Mouse (Mus musculus): ENCODE data around the gene Pomt1.
A peak's percentile ranks its signal among the peaks of the same experiment; 100 is the strongest.
"Not testable (repeated sequence)": the region's sequence is repeated elsewhere in the genome, so short reads cannot be mapped to it uniquely, and the experiment has no call there.

The Pomt1 gene

GRCm38 (mm10) chr2:32282727-32283126, 46.3 kb downstream of the Pomt1 start:
- no peak for DNase-seq (ENCODE audit: low spot score in 2 of 2)

DNA sequence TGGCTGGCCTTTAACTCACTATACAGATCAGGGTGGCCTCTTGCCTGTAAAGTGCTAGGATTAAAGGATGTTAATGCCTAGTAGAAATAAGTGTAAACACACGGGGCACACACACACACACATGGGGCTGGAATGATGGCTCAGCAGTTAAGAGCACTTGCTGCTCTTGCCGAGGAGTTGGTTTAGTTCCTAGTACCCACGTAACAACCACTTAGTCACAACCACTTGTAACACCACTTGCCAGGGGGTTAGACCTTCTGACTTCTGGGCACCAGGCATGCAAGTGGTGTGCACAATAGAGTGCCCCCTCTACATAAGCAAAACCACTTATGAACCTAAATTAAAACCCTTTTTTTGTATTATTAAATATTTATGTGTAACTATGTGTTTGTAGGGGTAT, 47.6 kb downstream of the Pomt1 start:
- DNase-seq (ENCODE audit: low spot score in 2 of 2) = no peak

- DNase-seq (ENCODE audit: low spot score in 2 of 2) = no peak
Observed at GRCm38 (mm10) chr2:32287334-32287840, 51.0 kb downstream of the Pomt1 start, which contains the start of gene Golga2. Gene Golga2 (plus strand): TSS chr2:32287384.

GRCm38 (mm10) chr2:32287923-32288367, 51.6 kb downstream of the Pomt1 start, which contains the start of gene Swi5:
Gene Swi5 (minus strand): TSS chr2:32288075.
- DNase-seq (ENCODE audit: low spot score in 2 of 2) = peak; percentile 98

DNA sequence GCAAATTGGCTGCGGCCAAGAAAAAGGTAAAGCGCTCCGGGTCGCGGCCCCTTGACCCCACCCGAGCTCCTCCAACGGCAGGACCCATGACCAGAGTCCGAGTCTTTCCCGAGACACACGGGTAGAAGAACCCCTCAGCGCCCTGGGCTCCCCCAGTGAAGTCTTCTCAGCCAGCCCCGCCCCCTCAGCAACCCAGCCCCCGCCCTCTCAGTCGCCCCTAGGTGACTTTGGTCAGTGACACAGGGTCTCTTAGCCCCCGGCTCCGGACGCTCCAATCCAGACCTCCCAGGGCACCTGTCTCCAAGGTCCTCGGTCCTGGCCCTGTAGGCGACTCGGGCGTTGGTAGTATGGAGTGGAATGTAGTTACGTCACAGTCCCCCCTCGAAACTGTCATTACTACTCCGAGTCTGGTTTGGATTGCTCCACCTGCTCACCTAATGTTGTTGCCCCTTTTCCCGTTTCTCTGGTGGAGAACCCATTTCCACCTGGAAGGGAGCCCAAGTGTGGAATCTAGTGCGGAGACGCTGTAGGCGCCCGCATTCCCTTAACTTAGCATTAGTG, 52.1 kb downstream of the Pomt1 start:
- no peak for DNase-seq (ENCODE audit: low spot score in 2 of 2)

DNA sequence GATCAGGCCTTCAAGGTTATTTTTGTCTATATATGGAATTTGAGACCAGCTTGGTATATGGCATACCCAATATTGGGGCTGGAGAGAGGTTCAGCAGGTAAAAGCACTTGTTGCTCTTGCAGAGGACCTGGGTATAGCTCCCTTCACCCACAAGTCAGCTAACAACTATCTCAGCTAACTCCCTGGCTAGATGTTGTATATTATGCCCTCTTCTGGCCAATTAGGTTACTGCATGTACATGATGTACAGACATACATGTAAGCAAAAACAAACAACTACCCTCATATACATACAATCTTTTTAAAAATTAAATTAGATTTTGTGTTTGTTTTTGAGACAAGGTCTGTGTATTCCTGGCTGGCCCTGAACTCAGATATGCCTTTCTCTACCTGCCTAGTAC, 53.2 kb downstream of the Pomt1 start:
- no peak for DNase-seq (ENCODE audit: low spot score in 2 of 2)

DNA sequence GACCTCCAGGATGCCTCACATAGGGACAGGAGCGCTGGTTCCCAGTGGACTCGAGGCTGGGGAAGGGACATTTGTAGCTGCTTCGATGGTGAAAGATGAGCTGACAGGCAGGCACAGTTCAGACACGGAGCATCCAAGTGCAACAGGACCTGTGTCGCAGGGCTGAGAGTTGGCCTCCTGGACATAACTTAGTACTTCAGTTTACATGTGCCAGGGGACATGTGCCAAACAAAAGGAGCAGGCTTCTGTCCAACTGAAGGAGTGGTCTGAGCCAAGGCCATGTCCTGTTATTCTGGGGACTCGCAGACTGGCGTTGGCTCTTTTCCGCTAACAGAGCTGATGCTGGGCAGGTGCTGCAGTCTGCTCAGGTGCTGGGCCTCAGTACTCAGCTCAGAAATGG, 58.0 kb downstream of the Pomt1 start:
- DNase-seq (ENCODE audit: low spot score in 2 of 2) = no peak

- DNase-seq (ENCODE audit: low spot score in 2 of 2) = no peak
Observed at GRCm38 (mm10) chr2:32295285-32295684, 58.9 kb downstream of the Pomt1 start.

- not testable (repeated sequence) for DNase-seq (ENCODE audit: low spot score in 2 of 2)
Observed at GRCm38 (mm10) chr2:32295842-32296241, 59.5 kb downstream of the Pomt1 start.

GRCm38 (mm10) chr2:32299469-32299868, 63.1 kb downstream of the Pomt1 start:
- no peak for DNase-seq (ENCODE audit: low spot score in 2 of 2)

- DNase-seq (ENCODE audit: low spot score in 2 of 2) = no peak
Observed at GRCm38 (mm10) chr2:32302952-32303351, 66.6 kb downstream of the Pomt1 start.

DNA sequence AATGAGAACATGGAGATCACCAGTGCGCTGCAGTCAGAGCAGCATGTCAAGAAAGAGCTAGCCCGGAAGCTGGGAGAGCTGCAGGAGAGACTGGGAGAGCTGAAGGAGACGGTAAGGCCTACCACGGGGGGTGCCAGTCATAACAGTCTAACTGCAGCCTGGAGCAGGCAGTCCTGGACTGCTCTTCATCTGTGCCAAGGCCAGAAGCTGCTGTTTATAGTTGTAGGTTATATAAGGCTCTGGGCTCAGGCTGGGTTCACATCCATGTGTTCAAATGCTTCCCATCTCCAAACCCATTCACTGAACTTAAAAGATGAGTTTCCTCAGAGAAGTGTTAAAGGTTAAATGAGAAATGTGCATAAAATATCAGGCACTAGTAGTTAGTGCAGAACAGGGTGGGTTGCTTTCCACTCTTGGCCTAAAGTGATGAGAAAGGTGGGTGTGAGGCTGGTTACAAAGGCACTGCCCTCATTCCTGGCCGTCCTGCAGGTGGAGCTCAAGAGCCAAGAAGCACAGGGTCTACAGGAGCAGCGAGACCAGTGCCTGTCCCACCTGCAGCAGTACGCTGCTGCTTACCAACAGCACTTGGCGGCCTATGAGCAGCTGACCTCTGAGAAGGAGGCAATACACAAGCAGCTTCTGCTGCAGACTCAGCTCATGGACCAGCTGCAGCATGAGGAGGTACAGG, 67.9 kb downstream of the Pomt1 start:
- no peak for DNase-seq (ENCODE audit: low spot score in 2 of 2)

Data from right cerebral cortex, postnatal 36 days (tissue).